Mouse (Mus musculus) midbrain, embryonic 11.5 days (tissue): ENCODE data around the gene Cd8b1. TPM values are rescaled to one million over a fixed set of nuclear protein-coding genes. Genes with fewer than 3 reads are reported as not detected.

Source experiments
- ATAC-seq: fragments of 200-750 bp; cut with Nextera tagmentation; 2 replicates; pipeline ENCODE4 v1.8.0; 2017; ENCODE audit warnings: moderate TSS enrichment, moderate library complexity; ENCODE audit not compliant: low FRiP score
- DNase-seq: peaks from one replicate; pipeline ENCODE4 v3.0.0; 2015; ENCODE audit warnings: low spot score; ENCODE audit errors: missing footprints
- H3K27ac ChIP-seq: fragments of 300-500 bp; sonication (generic); 2 replicates; pipeline ENCODE4 v1.5.1; 2014; ENCODE audit warnings: low read depth, low read length
- H3K27me3 ChIP-seq: fragments of 300-500 bp; sonication (generic); 2 replicates; pipeline ENCODE4 v1.6.1; 2014; ENCODE audit warnings: mild to moderate bottlenecking, low read length, moderate library complexity, mixed read lengths; ENCODE audit not compliant: control insufficient read depth, insufficient read depth
- H3K36me3 ChIP-seq: fragments of 300-500 bp; sonication (generic); 2 replicates; pipeline ENCODE4 v1.6.1; 2014; ENCODE audit warnings: mild to moderate bottlenecking, low read length, moderate library complexity, mixed read lengths; ENCODE audit not compliant: control insufficient read depth, insufficient read depth
- H3K4me1 ChIP-seq: fragments of 300-500 bp; sonication (generic); 2 replicates; pipeline ENCODE4 v1.6.1; 2014; ENCODE audit warnings: low read length; ENCODE audit not compliant: control insufficient read depth, insufficient read depth
- H3K4me2 ChIP-seq: fragments of 300-500 bp; sonication (generic); 2 replicates; pipeline ENCODE4 v1.6.1; 2014; ENCODE audit warnings: mild to moderate bottlenecking, moderate library complexity
- H3K4me3 ChIP-seq: fragments of 300-500 bp; sonication (generic); 2 replicates; pipeline ENCODE4 v1.5.1; 2014; ENCODE audit warnings: low read depth, low read length
- H3K9ac ChIP-seq: fragments of 300-500 bp; sonication (generic); 2 replicates; pipeline ENCODE4 v1.6.1; 2014; ENCODE audit warnings: low read length
- H3K9me3 ChIP-seq: fragments of 300-500 bp; sonication (generic); 2 replicates; pipeline ENCODE4 v1.6.1; 2016; ENCODE audit warnings: low read length; ENCODE audit not compliant: control insufficient read depth
- WGBS: fragments of 180-500 bp; shearing (Covaris S2); extraction: QIAGEN DNeasy Blood & Tissue Kit; methylation state at CpG from one replicate; pipeline ENCODE4 v1.1.7; 2014; 5-methylcytosine and 5-hydroxymethylcytosine counted together
- polyA plus RNA-seq: library from polyadenylated mRNA; unstranded; fragments of >200 nt; fragmentation: Nextera tagmentation; extraction: Ambion mirVana; gene quantifications from 2 replicates; pipeline ENCODE4 v1.2.1, GENCODE M21; 2014

The Cd8b1 gene
- polyA plus RNA-seq, 1 experiment from 2014 or later = not detected

DNA sequence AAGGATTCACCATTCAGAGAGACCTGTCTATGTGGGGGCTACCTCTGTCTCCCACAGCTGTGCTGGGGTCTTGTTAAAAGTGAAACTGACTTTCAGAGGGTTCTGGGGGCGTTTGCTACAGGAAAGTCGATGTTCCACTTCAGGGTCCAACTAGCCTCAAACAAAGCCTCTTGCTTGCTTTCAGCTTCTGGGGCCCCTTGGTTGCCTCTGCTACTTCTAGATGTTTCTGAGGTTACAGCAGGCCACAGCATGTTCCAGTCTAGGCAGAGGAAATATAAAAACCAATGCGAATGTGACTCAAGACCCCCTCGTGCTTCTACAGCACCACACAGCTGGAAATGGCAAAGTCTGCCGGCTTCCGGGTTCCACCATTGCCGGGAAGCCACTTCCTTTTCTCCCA, 34.9 kb downstream of the Cd8b1 start:
- Histone ChIP-seq H3K27me3 (no peaks in the 10 kb centered on the region), H3K4me3 (no peak overlapping the region), H3K9me3 (no peaks in the 10 kb centered on the region), H3K27ac (no peak overlapping the region), H3K4me2 (no peak overlapping the region), H3K36me3 (no peaks in the 10 kb centered on the region), H3K4me1 (no peaks in the 10 kb centered on the region), H3K9ac (no peak overlapping the region)
- ATAC-seq = no peak
- 95% methylated on average over 7 of the region's 7 CpGs for WGBS
- DNase-seq = no peak

DNA sequence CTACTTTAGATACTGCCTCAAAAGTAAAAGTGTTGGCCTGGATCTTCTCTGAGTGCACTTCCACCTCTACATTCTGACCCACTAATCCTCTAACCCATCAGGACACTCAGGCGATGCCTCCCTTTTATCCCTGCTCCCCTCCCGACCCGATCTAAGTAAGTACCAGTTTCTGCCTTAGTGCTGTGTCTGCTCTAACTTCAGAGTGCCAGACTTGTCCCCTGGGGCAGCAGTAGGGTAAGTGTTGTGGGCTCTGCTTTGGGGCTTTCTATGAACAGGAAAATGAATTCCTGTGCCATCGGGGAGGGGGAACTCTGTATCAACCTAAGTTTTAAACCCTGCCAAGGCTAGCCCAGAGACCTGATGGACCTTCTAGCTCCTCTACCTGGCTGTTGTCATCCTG, 37.6 kb downstream of the Cd8b1 start:
- H3K4me1 ChIP-seq = no peaks in the 10 kb centered on the region
- ATAC-seq (no peak), DNase-seq (no peak)
- WGBS = 73% methylated on average over 4 of the region's 4 CpGs
- no peaks in the 10 kb centered on the region for H3K9me3 ChIP-seq
- no peaks in the 10 kb centered on the region for H3K27me3 ChIP-seq
- H3K36me3 ChIP-seq = no peaks in the 10 kb centered on the region
- H3K27ac ChIP-seq = no peak overlapping the region
- H3K9ac ChIP-seq = no peak overlapping the region
- H3K4me3 ChIP-seq = no peak overlapping the region
- H3K4me2 ChIP-seq = no peak overlapping the region

DNA sequence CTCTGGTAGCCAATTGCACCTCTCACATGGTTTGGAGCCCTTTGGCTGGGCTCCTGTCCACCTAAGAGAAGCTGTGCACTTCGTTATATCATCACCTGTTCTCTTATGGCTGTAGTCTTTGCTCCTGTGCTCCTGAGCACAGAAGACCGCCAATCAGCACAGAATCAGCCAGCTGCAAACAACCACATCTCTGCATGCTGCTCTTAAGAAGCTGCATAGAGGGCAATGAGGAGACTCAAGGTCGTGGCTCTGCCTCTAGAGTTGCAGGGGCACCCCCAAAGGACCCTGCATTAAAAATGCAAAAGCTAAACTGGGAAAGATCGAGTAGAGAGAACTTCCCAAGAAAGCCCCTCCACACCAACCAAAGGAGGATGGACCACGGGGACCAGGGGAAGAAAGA, 38.2 kb downstream of the Cd8b1 start:
- no peak overlapping the region for H3K4me3 ChIP-seq
- DNase-seq (no peak), ATAC-seq (no peak)
- H3K4me1 ChIP-seq = no peaks in the 10 kb centered on the region
- H3K9ac ChIP-seq = no peak overlapping the region
- no peaks in the 10 kb centered on the region for H3K36me3 ChIP-seq
- no peak overlapping the region for H3K4me2 ChIP-seq
- 64% methylated on average over 5 of the region's 5 CpGs for WGBS
- H3K9me3 ChIP-seq = no peaks in the 10 kb centered on the region
- H3K27ac ChIP-seq = no peak overlapping the region
- no peaks in the 10 kb centered on the region for H3K27me3 ChIP-seq

DNA sequence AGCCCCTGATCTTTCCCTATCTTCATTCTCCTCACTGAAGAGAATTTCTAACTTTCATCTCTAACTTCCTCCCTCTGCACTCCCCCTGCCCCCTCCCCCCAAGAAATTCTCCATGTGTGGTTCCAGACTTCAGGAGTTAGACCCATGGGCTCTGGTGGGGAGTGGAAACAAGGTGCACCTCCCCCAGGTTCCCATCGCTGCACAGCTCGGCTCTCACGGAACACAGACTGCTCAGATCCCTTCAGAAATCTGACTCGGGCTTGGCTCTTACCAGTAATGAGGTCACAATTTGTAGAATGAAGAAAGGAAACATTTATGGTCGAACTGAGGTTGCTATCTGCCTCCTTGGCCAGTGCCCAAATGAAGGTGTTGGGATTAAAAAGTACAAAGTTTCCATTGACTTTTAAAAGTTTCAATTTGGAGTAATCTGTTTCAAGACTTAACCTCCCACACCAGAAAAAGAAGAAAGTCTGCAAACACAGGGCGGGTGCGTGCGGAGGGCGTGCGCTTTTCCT, 38.6 kb downstream of the Cd8b1 start:
- Histone ChIP-seq H3K4me3 (no peak overlapping the region), H3K4me2 (no peak overlapping the region), H3K4me1 (no peaks in the 10 kb centered on the region), H3K36me3 (no peaks in the 10 kb centered on the region), H3K27ac (no peak overlapping the region), H3K9me3 (no peaks in the 10 kb centered on the region), H3K9ac (no peak overlapping the region), H3K27me3 (no peaks in the 10 kb centered on the region)
- WGBS = 88% methylated on average over 10 of the region's 10 CpGs
- DNase-seq (no peak), ATAC-seq (no peak)

DNA sequence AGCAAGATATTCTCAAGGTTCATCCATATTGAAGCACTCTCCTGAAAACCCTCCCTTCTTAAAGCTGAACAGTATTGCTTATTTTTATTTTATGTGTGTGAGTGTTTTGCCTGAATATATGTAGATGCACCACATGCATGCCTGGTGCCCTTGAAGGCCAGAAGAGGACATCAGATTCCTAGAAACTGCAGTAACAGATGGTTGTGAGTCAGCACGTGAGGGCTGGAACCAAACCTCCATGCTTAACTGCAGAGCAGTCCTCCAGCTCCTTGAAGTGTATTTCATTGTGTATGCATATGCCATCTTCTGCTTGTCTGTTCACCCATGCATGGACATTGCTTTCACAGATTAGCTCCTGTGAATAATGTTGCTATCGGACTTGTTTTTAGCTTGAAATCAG, 41.4 kb downstream of the Cd8b1 start:
- no peaks in the 10 kb centered on the region for H3K27me3 ChIP-seq
- H3K9me3 ChIP-seq = no peaks in the 10 kb centered on the region
- H3K4me3 ChIP-seq = no peak overlapping the region
- H3K27ac ChIP-seq = no peak overlapping the region
- no peaks in the 10 kb centered on the region for H3K36me3 ChIP-seq
- no peaks in the 10 kb centered on the region for H3K4me1 ChIP-seq
- ATAC-seq (no peak), DNase-seq (no peak)
- no peak overlapping the region for H3K9ac ChIP-seq
- H3K4me2 ChIP-seq = no peak overlapping the region
- WGBS = 66% methylated on average over 2 of the region's 2 CpGs

DNA sequence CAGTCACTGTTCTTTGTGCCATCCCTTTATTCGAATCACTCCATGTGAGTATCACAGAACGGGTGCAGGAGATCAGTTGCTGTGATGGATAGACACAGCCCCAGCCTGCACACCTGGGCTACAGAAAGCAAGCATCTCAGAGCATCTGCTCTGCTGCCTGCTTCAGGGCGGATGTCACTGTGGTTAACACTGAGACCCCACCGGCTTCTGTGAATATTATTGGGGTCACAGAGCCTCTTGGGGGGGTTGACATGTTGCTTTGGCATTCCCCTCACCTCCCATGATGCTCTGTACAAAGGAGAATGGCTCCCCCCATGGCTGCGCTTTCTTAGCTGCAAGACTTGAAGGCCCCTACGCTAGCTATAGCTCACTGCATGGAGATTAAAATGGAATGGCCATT, 46.8 kb downstream of the Cd8b1 start:
- ATAC-seq (no peak), DNase-seq (no peak)
- Histone ChIP-seq H3K9me3 (no peaks in the 10 kb centered on the region), H3K4me2 (no peak overlapping the region), H3K36me3 (no peaks in the 10 kb centered on the region), H3K4me3 (no peak overlapping the region), H3K27ac (no peak overlapping the region), H3K4me1 (no peaks in the 10 kb centered on the region), H3K9ac (no peak overlapping the region), H3K27me3 (no peaks in the 10 kb centered on the region)
- WGBS = 91% methylated on average over 6 of the region's 6 CpGs

DNA sequence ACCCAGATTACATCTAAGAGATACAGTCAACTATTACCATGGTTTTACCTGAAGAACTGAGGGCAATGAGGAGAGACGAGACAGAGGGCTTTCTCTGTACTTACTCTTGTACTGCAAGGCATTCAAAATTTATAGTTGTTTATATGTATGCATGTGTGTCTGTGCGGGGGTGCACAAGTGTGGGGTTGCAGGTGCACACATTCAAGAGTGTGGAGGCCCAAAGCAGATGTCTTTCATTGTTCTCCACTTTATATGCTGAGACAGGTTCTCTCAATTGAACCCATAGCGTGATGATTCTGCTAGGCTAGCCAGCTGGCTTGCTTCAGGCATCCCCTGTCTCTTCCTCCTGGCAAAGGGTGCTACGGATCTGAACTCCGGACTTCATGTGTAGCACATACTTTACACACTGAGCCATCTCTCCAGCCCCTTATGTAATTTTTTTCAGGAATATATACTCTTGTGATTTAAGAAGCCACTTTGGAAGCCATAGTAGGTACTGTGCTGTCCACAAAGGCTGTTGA, 48.6 kb downstream of the Cd8b1 start:
- Histone ChIP-seq H3K9ac (no peak overlapping the region), H3K36me3 (no peaks in the 10 kb centered on the region), H3K4me2 (no peak overlapping the region), H3K9me3 (no peaks in the 10 kb centered on the region), H3K27ac (no peak overlapping the region), H3K4me1 (no peaks in the 10 kb centered on the region), H3K27me3 (no peaks in the 10 kb centered on the region), H3K4me3 (no peak overlapping the region)
- ATAC-seq (no peak), DNase-seq (no peak)
- WGBS = 92% methylated on average over 5 of the region's 5 CpGs

DNA sequence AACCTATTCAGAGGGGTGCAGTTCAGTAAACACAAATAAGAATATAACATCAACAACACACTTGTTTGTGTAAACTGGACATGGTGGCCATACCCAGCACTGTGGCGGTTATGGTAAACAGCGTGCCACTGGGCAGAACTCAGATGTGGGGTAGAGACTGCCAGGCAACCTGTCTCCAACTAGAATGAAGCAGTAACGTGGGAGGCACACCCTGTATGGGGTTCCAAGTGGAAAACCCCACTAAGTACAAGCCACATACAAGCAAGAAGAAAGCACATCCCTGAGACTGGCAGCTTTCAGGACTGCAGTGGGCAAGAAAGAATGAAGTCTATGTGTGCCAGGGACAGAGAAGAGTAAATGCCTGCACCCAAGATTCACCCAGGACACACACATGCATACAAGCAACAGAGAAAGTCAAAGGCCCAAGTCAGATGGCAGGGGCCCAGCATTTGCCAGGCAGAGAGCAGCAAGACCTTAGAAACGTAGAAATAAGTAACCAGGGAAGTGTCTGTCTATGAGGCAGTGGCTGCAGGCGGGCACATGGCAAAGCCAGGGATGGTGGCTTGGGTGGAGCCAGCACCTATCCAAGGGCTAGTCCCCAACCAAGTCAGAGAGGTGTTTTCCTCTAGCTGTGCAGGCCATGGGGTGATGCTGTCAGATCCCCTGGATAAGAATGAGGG, 49.6 kb downstream of the Cd8b1 start:
- WGBS = 89% methylated on average over 5 of the region's 5 CpGs

DNA sequence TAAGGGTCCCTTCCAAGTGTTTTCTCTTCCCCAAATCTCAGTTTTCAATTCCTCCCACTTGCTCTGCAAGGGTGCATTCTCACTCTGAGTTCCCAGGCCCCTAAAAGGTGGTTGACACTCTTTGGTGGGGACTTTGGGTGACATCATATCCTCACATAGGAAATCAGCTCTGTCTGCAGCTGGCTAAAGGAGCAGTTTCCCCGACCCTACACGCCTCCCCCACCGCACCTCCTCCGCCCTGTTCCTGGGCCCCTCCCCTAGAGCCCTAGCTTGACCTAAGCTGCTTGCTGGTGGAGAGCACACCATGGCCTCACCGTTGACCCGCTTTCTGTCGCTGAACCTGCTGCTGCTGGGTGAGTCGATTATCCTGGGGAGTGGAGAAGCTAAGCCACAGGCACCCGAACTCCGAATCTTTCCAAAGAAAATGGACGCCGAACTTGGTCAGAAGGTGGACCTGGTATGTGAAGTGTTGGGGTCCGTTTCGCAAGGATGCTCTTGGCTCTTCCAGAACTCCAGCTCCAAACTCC, 50.7 kb downstream of the Cd8b1 start, which contains the start of gene Cd8a:
Gene Cd8a, plus strand, starts transcription at position 179 of the 527 bp plus-strand sequence.
- no peak within 1 kb of the TSS for H3K9ac ChIP-seq
- H3K27me3 ChIP-seq = no peaks in the 10 kb centered on the region
- no peaks in the 10 kb centered on the region for H3K4me1 ChIP-seq
- WGBS = 82% methylated on average over 14 of the region's 14 CpGs
- H3K4me2 ChIP-seq = no peak within 1 kb of the TSS
- no peak for ATAC-seq
- no peak within 1 kb of the TSS for H3K27ac ChIP-seq
- H3K4me3 ChIP-seq = no peak within 1 kb of the TSS
- no peak for DNase-seq
- no peaks in the 10 kb centered on the region for H3K9me3 ChIP-seq
- no peaks in the 10 kb centered on the region for H3K36me3 ChIP-seq

More for the DNA sequence above, 49.6 kb downstream of the Cd8b1 start:
- Histone ChIP-seq H3K27ac (no peak overlapping the region), H3K4me3 (no peak overlapping the region), H3K9me3 (no peaks in the 10 kb centered on the region), H3K4me2 (no peak overlapping the region), H3K36me3 (no peaks in the 10 kb centered on the region), H3K27me3 (no peaks in the 10 kb centered on the region), H3K4me1 (no peaks in the 10 kb centered on the region), H3K9ac (no peak overlapping the region)
- ATAC-seq (no peak), DNase-seq (no peak)
